Mouse (Mus musculus): Measurements from ENCODE around the gene Mzt1. TPM values are rescaled to one million over a fixed set of nuclear protein-coding genes. Genes with fewer than 3 reads are reported as not detected.
"Not testable (repeated sequence)": the region's sequence is repeated elsewhere in the genome, so short reads cannot be mapped to it uniquely, and the experiment has no call there.

Mzt1 gene
- polyA plus RNA-seq, 1 experiment from 2014 or later: 42.1 TPM

GRCm38 (mm10) chr14:99044718-99045117 is 1.2 kb downstream of the Mzt1 start:
- 8% methylated on average over 5 of the region's 5 CpGs for WGBS
- ATAC-seq (ENCODE audit: low read depth): no peak
- H3K27ac ChIP-seq (replicated peaks; ENCODE audit: low read depth, low read length): no peak overlapping the region

GRCm38 (mm10) chr14:99044096-99044495 is 1.8 kb downstream of the Mzt1 start:
- Histone ChIP-seq H3K9ac (ENCODE audit: low read depth, low read length) (peak overlapping the region; percentile 96; the same call in 1 of the 2 replicates), H3K9me3 (ENCODE audit: control insufficient read depth, low read length) (no peaks in the 10 kb centered on the region), H3K36me3 (ENCODE audit: control insufficient read depth, insufficient read depth, low read length) (0 out of 2 replicates have a peak, but pooled peaks cover 8% of the 10 kb centered on the region), H3K4me1 (ENCODE audit: control insufficient read depth, insufficient read depth, low read length) (peaks cover 15% of the 10 kb centered on the region; the same call in 1 of the 2 replicates), H3K27me3 (replicated peaks; ENCODE audit: control insufficient read depth, insufficient read depth, low read length) (no peaks in the 10 kb centered on the region), H3K4me3 (ENCODE audit: low read depth, low read length) (peak overlapping the region; percentile 99; the same call in 1 of the 2 replicates), H3K27ac (replicated peaks; ENCODE audit: low read depth, low read length) (no peak overlapping the region), H3K4me2 (ENCODE audit: low read depth, low read length) (peak overlapping the region; percentile 70)
- ATAC-seq (ENCODE audit: low read depth): no peak
- 42% methylated on average over 10 of the region's 10 CpGs for WGBS
- no peak for DNase-seq (ENCODE audit: low spot score)

More at GRCm38 (mm10) chr14:99044718-99045117, 1.2 kb downstream of the Mzt1 start:
- H3K27me3 ChIP-seq (replicated peaks; ENCODE audit: control insufficient read depth, insufficient read depth, low read length): no peaks in the 10 kb centered on the region
- H3K36me3 ChIP-seq (ENCODE audit: control insufficient read depth, insufficient read depth, low read length): 0 out of 2 replicates have a peak, but pooled peaks cover 6% of the 10 kb centered on the region
- peak overlapping the region; percentile 70 for H3K4me2 ChIP-seq (ENCODE audit: low read depth, low read length)
- DNase-seq (ENCODE audit: low spot score): no peak
- peaks cover 15% of the 10 kb centered on the region; the same call in 1 of the 2 replicates for H3K4me1 ChIP-seq (ENCODE audit: control insufficient read depth, insufficient read depth, low read length)
- peak overlapping the region; percentile 99 for H3K4me3 ChIP-seq (ENCODE audit: low read depth, low read length)
- peak overlapping the region; percentile 96 for H3K9ac ChIP-seq (ENCODE audit: low read depth, low read length)
- no peaks in the 10 kb centered on the region for H3K9me3 ChIP-seq (ENCODE audit: control insufficient read depth, low read length)

GRCm38 (mm10) chr14:99043499-99043898 is 2.4 kb downstream of the Mzt1 start:
- H3K4me1 ChIP-seq (ENCODE audit: control insufficient read depth, insufficient read depth, low read length): peaks cover 15% of the 10 kb centered on the region; the same call in 1 of the 2 replicates
- no peaks in the 10 kb centered on the region for H3K27me3 ChIP-seq (replicated peaks; ENCODE audit: control insufficient read depth, insufficient read depth, low read length)
- no peak overlapping the region for H3K4me3 ChIP-seq (ENCODE audit: low read depth, low read length)
- peak overlapping the region; percentile 70; the same call in 1 of the 2 replicates for H3K4me2 ChIP-seq (ENCODE audit: low read depth, low read length)
- DNase-seq (ENCODE audit: low spot score) (no peak), ATAC-seq (ENCODE audit: low read depth) (no peak)
- H3K27ac ChIP-seq (replicated peaks; ENCODE audit: low read depth, low read length): no peak overlapping the region
- WGBS: 74% methylated on average over 1 of the region's 1 CpGs
- peaks cover 12% of the 10 kb centered on the region; the same call in 1 of the 2 replicates for H3K36me3 ChIP-seq (ENCODE audit: control insufficient read depth, insufficient read depth, low read length)
- no peaks in the 10 kb centered on the region for H3K9me3 ChIP-seq (ENCODE audit: control insufficient read depth, low read length)
- H3K9ac ChIP-seq (ENCODE audit: low read depth, low read length): no peak overlapping the region; the same call in 1 of the 2 replicates

GRCm38 (mm10) chr14:99041416-99041815 is 4.5 kb downstream of the Mzt1 start:
- 58% methylated on average over 4 of the region's 4 CpGs for WGBS
- H3K4me3 ChIP-seq (ENCODE audit: low read depth, low read length): no peak overlapping the region
- peaks cover 21% of the 10 kb centered on the region for H3K36me3 ChIP-seq (ENCODE audit: control insufficient read depth, insufficient read depth, low read length)
- no peak overlapping the region for H3K4me2 ChIP-seq (ENCODE audit: low read depth, low read length)
- H3K27me3 ChIP-seq (replicated peaks; ENCODE audit: control insufficient read depth, insufficient read depth, low read length): no peaks in the 10 kb centered on the region
- no peak overlapping the region for H3K9ac ChIP-seq (ENCODE audit: low read depth, low read length)
- H3K27ac ChIP-seq (replicated peaks; ENCODE audit: low read depth, low read length): no peak overlapping the region
- H3K9me3 ChIP-seq (ENCODE audit: control insufficient read depth, low read length): no peaks in the 10 kb centered on the region
- H3K4me1 ChIP-seq (ENCODE audit: control insufficient read depth, insufficient read depth, low read length): peaks cover 15% of the 10 kb centered on the region; the same call in 1 of the 2 replicates
- ATAC-seq (ENCODE audit: low read depth): no peak
- DNase-seq (ENCODE audit: low spot score): no peak

GRCm38 (mm10) chr14:99039308-99039707 is 6.6 kb downstream of the Mzt1 start:
- H3K9me3 ChIP-seq (ENCODE audit: control insufficient read depth, low read length); DNase-seq (ENCODE audit: low spot score); ATAC-seq (ENCODE audit: low read depth); H3K4me2 ChIP-seq (ENCODE audit: low read depth, low read length); H3K9ac ChIP-seq (ENCODE audit: low read depth, low read length); H3K27ac ChIP-seq (replicated peaks; ENCODE audit: low read depth, low read length); H3K4me1 ChIP-seq (ENCODE audit: control insufficient read depth, insufficient read depth, low read length); H3K27me3 ChIP-seq (replicated peaks; ENCODE audit: control insufficient read depth, insufficient read depth, low read length); H3K4me3 ChIP-seq (ENCODE audit: low read depth, low read length): not testable (repeated sequence)
- H3K36me3 ChIP-seq (ENCODE audit: control insufficient read depth, insufficient read depth, low read length): peaks cover 28% of the 10 kb centered on the region
- WGBS: 75% methylated on average over 5 of the region's 5 CpGs

GRCm38 (mm10) chr14:99037703-99038102 is 8.2 kb downstream of the Mzt1 start:
- no peaks in the 10 kb centered on the region for H3K9me3 ChIP-seq (ENCODE audit: control insufficient read depth, low read length)
- no peak for DNase-seq (ENCODE audit: low spot score)
- H3K9ac ChIP-seq (ENCODE audit: low read depth, low read length): no peak overlapping the region
- ATAC-seq (ENCODE audit: low read depth): no peak
- H3K4me1 ChIP-seq (ENCODE audit: control insufficient read depth, insufficient read depth, low read length): no peaks in the 10 kb centered on the region
- no peak overlapping the region for H3K4me2 ChIP-seq (ENCODE audit: low read depth, low read length)
- no peaks in the 10 kb centered on the region for H3K27me3 ChIP-seq (replicated peaks; ENCODE audit: control insufficient read depth, insufficient read depth, low read length)
- no peak overlapping the region for H3K27ac ChIP-seq (replicated peaks; ENCODE audit: low read depth, low read length)
- H3K36me3 ChIP-seq (ENCODE audit: control insufficient read depth, insufficient read depth, low read length): peaks cover 34% of the 10 kb centered on the region
- no peak overlapping the region for H3K4me3 ChIP-seq (ENCODE audit: low read depth, low read length)
- 89% methylated on average over 2 of the region's 2 CpGs for WGBS

- Histone ChIP-seq H3K27me3 (replicated peaks; ENCODE audit: control insufficient read depth, insufficient read depth, low read length) (no peaks in the 10 kb centered on the region), H3K27ac (replicated peaks; ENCODE audit: low read depth, low read length) (no peak overlapping the region), H3K9me3 (ENCODE audit: control insufficient read depth, low read length) (no peaks in the 10 kb centered on the region), H3K9ac (ENCODE audit: low read depth, low read length) (no peak overlapping the region), H3K4me2 (ENCODE audit: low read depth, low read length) (no peak overlapping the region), H3K4me1 (ENCODE audit: control insufficient read depth, insufficient read depth, low read length) (no peaks in the 10 kb centered on the region), H3K36me3 (ENCODE audit: control insufficient read depth, insufficient read depth, low read length) (peaks cover 36% of the 10 kb centered on the region), H3K4me3 (ENCODE audit: low read depth, low read length) (no peak overlapping the region)
- no peak for ATAC-seq (ENCODE audit: low read depth)
- WGBS: 78% methylated on average over 4 of the region's 4 CpGs
- DNase-seq (ENCODE audit: low spot score): no peak
These were observed 9.9 kb downstream of the Mzt1 start for GRCm38 (mm10) chr14:99036039-99036438.

GRCm38 (mm10) chr14:99034851-99035250 is 11.1 kb downstream of the Mzt1 start:
- not testable (repeated sequence) for H3K9me3 ChIP-seq (ENCODE audit: control insufficient read depth, low read length); DNase-seq (ENCODE audit: low spot score); H3K4me3 ChIP-seq (ENCODE audit: low read depth, low read length); H3K4me1 ChIP-seq (ENCODE audit: control insufficient read depth, insufficient read depth, low read length); H3K4me2 ChIP-seq (ENCODE audit: low read depth, low read length); H3K27ac ChIP-seq (replicated peaks; ENCODE audit: low read depth, low read length); ATAC-seq (ENCODE audit: low read depth); H3K27me3 ChIP-seq (replicated peaks; ENCODE audit: control insufficient read depth, insufficient read depth, low read length); H3K9ac ChIP-seq (ENCODE audit: low read depth, low read length)
- H3K36me3 ChIP-seq (ENCODE audit: control insufficient read depth, insufficient read depth, low read length): peaks cover 30% of the 10 kb centered on the region
- 94% methylated on average over 8 of the region's 8 CpGs for WGBS

GRCm38 (mm10) chr14:99032596-99032995 is 13.3 kb downstream of the Mzt1 start:
- no peaks in the 10 kb centered on the region for H3K27me3 ChIP-seq (replicated peaks; ENCODE audit: control insufficient read depth, insufficient read depth, low read length)
- no peak overlapping the region for H3K27ac ChIP-seq (replicated peaks; ENCODE audit: low read depth, low read length)
- H3K9me3 ChIP-seq (ENCODE audit: control insufficient read depth, low read length): no peaks in the 10 kb centered on the region
- WGBS: 77% methylated on average over 5 of the region's 5 CpGs
- DNase-seq (ENCODE audit: low spot score) (no peak), ATAC-seq (ENCODE audit: low read depth) (no peak)
- H3K36me3 ChIP-seq (ENCODE audit: control insufficient read depth, insufficient read depth, low read length): peaks cover 17% of the 10 kb centered on the region
- H3K4me2 ChIP-seq (ENCODE audit: low read depth, low read length): no peak overlapping the region
- H3K9ac ChIP-seq (ENCODE audit: low read depth, low read length): no peak overlapping the region
- no peaks in the 10 kb centered on the region for H3K4me1 ChIP-seq (ENCODE audit: control insufficient read depth, insufficient read depth, low read length)
- H3K4me3 ChIP-seq (ENCODE audit: low read depth, low read length): no peak overlapping the region
